Mouse (Mus musculus) ovary, adult 18-20 months (tissue): ENCODE data around the gene Glul.
"Not testable (repeated sequence)": the region's sequence is repeated elsewhere in the genome, so short reads cannot be mapped to it uniquely, and the experiment has no call there.

ENCODE experiments used
- DNase-seq: peaks from one replicate; pipeline ENCODE4 v3.0.0; 2022; ENCODE audit warnings: low spot score, mixed read lengths

Gene Glul

DNA sequence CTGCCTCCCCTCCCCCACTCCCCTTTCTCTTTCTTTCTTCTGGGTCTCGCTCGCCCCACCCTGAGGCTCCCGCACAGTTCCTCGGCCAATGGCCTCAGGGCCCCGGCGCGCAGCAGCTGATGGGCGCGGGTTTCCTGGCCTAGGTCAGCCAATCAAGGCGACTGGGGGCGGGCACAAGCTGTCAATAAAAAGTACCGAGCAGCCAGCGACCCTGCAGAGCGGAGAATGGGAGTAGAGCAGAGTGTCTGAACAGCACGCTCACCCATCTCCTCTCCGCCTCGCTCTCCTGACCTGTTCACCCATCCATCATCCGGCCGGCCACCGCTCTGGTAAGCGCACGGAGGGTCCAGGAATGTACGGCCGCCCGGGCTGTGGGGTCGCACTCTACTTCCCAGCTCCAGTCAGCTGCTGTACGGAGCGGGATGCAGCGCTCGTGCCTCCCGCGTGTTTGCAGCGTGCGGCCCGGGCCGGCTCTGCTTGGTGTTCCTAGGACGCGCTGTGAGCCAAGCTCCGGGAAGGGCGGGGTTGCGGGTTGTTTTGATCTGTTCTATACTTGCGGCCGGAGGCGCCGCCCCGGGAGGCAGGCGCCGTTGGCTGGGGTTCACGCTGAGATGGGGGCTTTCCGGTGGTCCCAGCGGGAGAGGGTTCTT lies at the start of gene Glul, which contains the start of gene Teddm2:
Glul (plus strand) TSS at position 214 of the 650 bp plus-strand sequence.
Teddm2 (minus strand) TSS at position 498 of the 650 bp plus-strand sequence.
- DNase-seq: peak; percentile 97

DNA sequence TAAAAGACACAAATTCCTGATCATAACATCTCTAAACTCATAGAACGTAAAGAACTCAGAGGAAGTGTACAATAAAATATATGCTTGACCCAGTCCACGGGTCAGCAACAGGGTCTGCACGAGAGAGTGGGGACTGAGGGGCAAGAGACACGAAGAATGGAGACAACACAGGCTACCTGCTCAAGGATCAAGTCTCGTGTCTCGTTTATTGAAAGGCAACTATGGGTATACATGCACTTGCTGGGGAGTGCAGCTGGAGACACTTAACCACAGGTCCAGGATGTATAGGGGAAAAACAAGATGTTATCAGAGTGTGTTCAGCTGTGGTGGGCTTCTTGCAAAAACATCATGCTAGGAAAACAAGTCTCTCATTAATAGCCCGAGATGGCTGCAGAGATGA lies 47.0 kb upstream of the Glul start:
- DNase-seq: not testable (repeated sequence)

DNA sequence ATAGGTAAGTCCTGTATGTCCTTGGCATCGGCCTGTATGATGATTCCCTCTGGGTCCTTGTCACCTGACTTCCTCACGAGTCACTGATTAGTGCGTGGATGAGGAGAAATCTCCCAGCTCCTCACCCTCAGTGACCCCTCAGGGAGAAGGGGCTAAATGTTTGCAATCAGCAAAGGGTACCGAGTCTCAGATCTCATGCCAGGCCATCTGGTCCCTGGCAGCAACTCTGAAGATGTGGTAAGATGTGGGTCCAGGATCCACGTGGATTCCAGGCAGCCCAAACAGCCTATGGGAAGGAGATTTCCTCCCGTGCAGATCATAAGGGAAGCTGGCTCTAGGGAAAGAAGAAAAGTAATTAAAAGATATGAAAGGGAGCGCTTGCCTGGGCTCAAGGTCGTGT lies 43.8 kb upstream of the Glul start:
- DNase-seq: no peak

DNA sequence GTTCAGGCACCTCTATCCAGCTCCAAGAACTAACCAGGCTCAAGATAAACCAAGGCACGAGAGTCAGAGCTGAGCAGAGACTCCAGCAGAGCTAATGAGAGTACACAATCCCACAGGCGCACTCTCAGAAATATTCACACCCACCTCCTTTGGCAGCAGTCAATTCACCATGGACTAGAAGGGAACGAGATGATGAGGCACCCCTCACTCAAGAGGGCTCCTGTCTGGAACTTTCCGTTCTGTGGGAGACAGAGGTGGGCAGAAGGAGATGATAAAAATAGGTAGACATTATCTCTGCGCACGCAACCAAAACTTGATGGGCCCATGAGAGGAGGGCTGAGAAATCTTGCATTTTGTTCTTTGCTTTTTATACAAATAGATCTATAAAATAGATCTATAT lies 25.7 kb upstream of the Glul start, which contains the start of gene Teddm1b:
Teddm1b (plus strand) TSS at position 301 of the 400 bp plus-strand sequence.
- DNase-seq: no peak

DNA sequence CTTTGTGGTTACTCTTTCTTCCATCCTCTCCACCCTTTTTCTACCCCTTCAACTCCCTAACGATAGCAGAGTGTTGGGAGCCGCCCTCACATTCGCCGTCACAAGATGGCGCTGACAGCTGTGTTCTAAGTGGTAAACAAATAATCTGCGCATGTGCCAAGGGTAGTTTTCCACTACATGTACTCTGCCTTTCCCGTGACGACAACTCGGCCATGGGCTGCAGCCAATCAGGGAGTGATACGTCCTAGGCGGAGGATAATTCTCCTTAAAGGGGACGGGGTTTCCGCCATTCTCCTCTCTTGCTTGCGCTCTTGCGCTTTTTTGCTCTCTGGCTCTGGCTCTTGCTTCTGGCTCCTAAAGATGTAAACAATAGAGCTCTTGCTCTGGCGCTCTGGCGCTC lies 19.4 kb upstream of the Glul start:
- not testable (repeated sequence) for DNase-seq

DNA sequence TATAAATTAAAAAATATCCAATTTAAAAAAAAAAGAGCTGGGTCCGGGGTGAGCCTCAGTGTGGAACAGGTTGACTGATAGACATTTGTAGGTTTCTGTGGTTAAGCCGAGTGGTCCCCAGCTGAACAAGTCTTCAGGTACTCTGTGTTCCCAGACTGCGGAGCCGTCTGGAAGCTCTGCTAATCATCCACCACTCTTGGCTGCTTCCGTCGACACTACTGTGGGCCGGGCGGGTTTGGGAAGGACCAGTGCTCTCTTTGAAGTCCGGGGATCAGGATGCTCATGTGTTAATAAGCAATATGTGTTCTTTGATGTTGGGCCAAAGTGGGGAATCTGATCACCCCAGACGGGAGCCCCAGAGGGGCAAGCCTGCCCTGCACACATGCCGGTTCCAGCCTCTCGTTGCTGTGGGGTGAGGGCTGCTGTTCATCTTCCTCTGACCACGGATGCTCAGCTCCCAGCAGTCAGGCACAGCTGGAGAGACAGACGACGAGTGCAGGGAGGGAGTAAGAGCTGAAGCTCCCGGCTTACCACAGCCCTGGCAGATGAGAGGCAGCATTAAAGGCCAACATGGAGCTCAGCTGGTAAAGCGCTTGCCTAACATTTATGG lies 13.6 kb upstream of the Glul start:
- DNase-seq: no peak

DNA sequence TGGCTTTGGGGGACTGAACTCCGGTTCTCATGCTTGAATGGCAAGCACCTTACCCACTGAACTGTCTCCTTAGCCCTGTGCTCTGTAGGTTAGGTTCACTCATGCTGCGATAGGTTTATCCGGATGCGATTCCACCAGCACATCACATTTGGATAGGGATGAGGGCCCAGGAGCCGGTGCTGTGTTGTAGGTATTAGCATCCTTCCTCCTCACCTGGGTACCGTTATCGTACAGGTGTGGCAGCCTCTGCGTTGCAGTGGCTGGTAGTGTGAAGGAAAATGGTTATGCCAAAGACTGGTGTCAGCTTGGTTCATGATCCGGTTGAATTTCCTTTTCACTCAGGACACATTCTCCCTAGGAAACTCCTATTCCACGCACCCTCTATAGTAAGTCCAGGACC lies 9.6 kb upstream of the Glul start:
- DNase-seq: no peak

DNA sequence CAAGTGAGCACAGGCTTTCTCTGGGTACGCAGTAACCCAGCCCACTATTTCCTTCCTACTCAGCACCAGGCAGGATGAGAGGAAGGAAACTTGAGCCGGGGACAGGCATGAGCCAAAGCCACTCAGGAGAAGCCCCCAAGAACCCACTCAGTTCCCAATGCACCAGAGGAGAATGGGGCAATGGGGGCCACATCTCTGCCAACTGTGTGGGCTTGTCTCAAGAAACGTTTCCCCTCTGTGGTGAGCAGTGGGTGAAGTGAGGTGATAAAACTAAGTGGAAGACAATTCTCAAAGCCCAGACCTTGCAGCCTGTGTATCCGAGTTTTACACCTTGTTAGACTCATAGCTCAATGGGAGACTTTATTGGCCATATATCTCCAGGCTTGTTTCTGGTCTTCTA lies 8.3 kb upstream of the Glul start, which contains the start of gene Teddm1a:
Teddm1a (plus strand) TSS at position 301 of the 400 bp plus-strand sequence.
- no peak for DNase-seq

DNA sequence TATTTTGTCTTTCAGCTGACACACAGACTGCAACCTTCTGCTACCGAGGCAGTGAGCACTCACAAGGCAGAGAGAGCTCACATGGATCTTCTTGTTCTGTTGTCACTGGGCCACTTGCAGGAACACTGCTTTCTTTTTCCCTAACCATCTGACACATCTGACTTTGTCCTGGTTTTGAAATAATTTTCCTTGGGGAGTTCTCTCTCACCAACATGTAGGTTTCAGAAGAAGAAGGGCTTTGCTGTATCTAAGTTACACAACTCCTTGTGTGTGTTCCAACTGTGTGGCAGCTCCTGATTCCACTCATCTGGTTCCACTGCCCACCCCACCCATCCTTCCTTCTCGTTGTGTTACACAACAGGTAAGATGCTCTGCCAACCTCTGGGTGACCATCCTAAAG lies 6.0 kb upstream of the Glul start:
- DNase-seq: no peak

DNA sequence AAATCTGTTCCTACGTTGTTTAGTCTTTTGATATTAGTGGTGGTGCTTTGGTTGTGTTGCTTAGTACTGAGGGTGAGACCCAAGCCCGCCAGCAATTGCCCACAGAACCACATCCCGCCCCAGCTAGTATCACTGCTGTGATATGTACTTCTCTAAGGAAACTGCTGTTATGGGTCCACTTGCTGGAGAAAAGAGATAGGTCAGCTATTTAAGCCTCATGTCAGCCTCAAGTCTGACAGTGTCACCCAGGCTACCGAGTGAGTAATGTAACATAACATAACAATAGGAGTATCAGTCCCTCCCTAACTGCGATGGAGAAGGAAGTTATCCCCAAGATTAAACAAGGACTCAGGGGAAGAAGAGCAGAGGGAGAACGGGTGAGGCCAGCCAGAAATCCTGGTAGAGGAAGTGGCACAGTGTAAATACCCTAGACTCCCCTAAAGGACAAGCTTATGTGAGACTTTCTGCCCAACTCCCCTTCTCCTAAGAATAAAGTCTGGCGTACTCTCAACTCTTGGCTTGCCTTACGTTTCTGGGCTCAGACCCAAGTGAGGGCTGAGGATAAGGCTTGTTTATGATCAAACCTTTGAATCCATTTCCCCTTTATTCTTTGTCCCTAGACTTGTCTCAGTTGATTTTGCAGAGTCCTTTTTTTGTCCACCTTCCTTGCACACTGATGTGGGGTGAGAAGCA lies 5.4 kb upstream of the Glul start:
- DNase-seq: no peak

DNA sequence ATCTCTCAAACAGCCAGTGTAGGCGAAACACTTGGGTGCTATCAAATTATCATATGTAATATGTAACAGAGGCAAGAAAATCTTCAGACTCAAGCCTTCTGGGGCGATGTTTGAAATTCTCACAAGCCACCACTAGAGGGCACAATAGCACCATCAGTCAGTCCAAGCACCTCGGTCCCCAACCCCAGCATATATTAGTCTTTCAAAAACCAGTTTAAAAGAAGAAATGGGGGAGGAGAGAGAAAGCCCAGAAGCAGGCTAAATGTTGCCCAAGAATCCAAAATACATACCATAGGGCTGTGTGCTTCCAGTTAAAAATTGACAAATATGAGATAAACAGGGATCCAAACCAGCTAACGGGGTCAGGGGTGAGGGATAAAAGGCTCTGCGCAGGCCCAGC lies 4.8 kb upstream of the Glul start:
- no peak for DNase-seq

DNA sequence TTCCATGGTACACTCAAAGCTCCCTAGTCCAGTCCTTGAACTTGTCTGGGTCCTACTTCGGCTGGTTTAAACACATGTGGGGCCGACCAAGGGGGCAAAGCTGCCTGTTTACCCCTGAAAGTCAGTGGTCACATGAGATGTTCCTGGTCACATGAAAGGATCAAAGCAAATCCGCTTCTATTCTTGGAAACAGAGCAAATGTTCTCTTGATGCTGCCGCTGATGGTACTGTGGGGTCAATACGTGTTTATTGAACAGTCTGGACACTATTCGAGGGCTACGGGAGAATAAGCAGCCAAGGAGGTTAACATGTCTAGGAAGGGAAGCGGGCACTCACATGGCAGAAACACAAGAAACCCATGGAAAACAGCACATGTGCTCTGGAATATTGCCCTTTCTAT lies 2.5 kb upstream of the Glul start:
- DNase-seq: no peak

DNA sequence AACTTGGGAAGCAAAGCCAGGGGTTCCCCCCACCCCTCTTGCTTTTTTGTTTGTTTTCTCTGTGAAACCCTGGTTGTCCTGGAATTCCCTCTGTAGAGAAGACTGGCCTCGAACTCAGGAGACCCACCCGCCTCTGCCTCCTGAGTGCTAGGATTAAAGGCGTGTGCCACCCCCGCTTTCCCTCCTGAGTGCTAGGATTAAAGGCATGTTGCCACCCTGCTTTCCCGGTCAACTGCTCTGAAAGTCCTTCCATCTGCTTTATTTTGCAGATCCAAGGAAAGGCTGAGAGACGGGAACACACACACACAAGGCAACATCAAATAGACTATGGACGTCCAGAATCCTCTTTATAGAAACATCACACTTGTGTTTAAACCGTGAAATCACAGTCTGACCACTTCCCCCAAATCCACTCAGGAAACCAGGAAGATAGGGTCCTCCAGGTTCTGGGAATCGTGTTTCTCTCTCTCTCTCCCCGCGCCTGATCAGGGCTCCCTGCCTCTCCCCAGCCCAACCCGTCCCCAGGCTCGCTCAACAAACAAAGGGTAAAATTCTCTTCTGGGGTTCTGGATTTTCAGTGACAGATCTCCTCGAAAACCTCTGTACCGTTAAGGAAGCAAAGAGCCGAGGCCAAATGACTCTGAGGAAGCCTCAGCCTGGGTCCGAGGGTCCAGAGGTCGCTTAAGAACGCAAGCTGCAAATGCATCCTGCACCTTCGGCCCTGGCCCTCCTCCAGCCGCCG lies 584 bp upstream of the Glul start:
- no peak for DNase-seq

DNA sequence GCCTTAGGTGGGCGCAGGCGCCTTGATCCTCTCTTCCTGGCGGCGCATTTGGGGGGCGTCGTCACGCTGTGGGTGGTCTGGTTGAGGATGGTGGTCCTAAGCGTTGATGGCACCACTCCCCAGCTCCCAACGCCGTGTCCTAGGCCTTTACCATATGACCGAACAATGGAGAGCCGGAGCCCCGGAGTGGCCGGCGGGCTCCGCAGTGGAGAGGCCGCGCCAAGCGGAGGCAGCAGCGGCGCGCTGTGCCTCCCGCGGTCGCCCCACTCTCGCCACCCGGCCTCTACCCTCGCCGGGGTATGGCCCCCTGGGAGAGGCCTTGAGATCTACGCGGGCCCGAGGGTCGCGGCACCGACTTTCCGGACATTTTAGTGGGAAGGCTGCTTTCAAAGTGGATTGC lies 637 bp downstream of the Glul start:
- no peak for DNase-seq

DNA sequence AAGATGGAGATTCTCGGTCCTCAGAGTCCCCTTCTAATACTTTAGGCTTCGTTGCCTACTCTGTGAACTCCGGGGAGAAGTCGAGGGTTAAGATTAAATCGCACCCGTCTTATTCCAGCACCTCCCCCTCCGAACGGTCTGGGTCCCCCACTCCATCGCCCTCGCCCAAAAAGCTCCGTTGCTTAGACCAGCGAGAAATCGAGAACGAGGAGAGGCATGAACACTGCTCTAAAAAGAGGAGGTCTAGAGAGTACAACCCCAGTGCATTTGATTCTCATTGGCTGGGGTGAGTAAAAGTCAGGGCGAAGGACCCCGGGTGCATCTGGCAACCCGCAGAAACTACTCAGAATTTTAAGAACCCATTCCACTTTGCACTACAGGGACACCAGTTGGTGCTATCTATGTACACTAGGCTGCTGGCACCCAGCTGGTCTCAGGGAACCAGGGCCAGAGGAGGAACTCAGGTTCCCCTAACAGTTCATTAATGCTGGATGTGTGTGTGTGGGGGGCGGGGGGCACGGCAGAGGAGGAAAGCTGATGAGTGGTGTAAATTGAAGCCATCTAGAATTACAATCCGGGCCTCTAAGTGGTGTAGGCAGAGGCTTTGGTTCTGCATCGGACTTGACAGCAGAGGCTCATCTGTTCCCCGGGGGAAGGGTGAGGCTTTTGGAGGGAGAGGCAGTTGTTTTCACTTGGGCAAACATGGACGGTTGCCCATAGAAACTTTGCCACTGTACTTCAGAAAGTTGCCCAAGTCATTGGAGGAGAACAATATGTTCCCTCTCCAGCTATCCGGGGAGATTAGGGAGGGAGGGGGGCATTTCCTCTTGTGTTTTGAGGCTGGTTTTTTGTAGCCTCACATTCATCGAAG lies 1.4 kb downstream of the Glul start:
- peak; percentile 68 for DNase-seq

DNA sequence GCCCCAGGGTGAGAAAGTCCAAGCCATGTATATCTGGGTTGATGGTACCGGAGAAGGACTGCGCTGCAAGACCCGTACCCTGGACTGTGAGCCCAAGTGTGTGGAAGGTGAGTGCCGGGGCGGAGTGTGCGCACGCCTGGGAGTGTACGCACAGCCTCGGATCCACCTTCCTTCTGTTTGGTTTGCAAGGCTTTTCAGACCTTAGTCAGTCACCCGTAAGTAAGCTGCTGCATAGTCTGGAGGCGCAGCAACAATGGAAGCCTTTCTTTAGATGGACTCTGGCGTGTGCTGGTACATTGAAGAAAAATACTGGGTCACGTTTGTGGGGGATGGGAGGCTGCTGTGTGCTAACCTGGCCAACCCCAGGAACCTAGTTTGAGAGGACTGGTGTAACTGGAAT lies 3.3 kb downstream of the Glul start:
- DNase-seq: no peak

DNA sequence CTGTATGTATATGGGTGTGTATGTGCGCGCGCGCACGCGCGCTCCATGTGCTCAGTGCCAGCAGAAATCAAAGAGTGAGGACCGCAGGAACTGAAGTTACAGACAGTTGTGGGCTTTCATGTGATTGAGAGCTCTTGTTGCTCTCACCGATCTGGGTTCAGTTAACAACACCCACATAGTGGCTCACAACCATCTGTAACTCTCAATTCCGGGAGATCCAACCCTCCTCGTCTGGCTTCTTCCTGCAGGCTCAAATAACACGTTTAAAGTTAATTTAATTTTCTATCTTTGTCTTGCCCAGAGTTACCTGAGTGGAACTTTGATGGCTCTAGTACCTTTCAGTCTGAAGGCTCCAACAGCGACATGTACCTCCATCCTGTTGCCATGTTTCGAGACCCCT lies 4.5 kb downstream of the Glul start:
- DNase-seq: no peak

DNA sequence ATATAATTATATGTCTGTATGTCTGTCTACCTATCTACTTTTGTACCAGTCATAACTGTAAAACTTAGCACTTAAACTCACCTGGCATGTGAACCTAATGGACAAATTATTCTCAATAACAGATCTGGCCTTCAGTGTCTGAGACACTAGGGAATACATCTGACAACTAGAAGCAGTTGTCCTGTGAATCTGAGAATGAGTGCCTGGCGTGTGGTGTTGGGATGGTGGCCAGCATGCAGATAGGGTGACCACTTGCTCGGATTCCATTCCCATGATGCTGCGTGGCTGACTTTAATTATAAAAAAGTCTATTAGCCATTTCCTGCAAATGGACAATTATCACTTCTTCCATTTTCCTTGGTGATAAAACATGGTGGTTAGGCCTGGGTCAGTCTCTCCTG lies 6.1 kb downstream of the Glul start:
- DNase-seq: no peak

DNA sequence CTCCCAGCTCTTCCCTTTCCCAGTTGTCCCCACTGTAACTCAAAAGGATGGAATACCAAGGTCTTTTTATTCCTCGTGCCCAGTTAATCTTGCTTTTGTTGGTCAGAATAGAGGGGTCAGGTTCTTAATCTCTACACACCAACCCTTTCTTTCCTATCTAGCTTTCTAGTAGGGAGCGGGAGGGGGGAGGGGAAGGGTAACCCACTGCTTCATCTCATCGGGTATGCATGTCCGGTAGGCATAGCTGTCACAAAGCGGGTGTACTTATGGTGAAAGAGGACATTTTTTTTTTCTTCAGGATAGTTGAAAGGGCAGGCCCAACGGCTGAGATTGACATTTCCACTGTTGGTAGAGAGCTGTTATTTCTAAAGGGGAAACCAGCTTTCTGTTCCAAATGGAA lies 8.5 kb downstream of the Glul start:
- DNase-seq: no peak

DNA sequence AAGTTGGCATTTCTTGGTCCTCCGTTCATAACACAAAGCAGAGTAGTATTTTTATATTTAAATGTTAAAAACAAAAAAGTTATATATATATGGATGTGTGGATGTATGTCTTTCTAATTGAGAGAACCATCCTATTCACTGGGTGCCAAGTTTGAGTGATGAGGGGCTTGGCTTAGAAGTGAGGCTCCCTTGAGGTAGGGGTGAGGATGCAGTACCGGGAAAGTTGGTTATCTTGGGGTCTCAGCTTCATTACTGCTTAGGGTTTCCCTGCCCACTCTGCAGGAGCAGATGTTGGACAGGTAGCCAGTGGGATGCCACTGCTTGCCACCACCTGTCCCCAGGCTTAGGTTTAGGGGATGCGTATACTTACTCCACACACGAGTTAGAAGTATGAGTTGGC lies 9.0 kb downstream of the Glul start:
- DNase-seq: no peak

DNA sequence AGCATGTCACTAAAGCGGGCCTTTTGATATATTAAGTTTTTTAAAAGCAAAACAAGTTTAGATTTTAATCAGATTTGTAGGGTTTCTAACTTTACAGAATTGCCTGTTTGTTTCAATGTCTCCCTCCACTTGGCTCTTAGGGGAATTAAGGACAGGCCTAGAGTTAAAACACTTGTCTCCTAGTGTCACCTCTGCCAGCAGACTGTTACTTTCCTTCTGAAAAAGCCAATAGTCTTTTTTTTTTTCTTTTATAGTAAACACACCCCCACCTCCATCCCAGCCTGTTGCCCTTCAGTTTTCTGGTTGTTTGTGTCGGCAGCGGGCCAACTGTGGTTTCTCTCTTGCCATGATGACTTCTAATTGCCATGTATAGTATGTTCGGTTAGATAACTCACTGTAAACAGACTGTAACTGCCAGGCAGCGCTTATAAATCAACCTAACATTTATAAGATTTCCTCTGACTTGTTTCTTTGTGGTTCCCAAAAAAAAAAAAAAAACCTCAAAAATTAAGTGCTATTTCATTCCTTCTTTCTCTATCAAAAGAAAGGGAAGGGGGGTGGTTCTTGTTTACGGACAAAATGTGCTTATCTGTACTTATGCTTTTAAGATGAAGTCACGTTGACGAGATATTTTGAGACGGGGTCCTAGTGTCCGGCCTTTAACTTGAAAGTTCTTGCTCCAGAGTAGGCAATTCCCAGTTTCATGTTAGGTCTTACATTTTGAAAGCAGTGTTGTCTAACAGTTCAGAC lies 9.6 kb downstream of the Glul start:
- DNase-seq: peak; percentile 82
